Mouse (Mus musculus) forebrain, embryonic 10.5 days (tissue): Measurements from ENCODE around the gene Cks1b. TPM values are rescaled to one million over a fixed set of nuclear protein-coding genes. Genes with fewer than 3 reads are reported as not detected.
A peak's percentile ranks its signal among the peaks of the same experiment; 100 is the strongest.

ENCODE experiments used
- DNase-seq: peaks from one replicate; pipeline ENCODE4 v3.0.0-alpha.2; 2017; ENCODE audit warnings: low spot score; ENCODE audit errors: extremely low spot score
- H3K27ac ChIP-seq: fragments of 300-500 bp; sonication (generic); 2 replicates; pipeline ENCODE4 v1.5.1; 2016; ENCODE audit warnings: mild to moderate bottlenecking
- H3K27me3 ChIP-seq: fragments of 300-500 bp; sonication (generic); 2 replicates; pipeline ENCODE4 v1.6.1; 2016; ENCODE audit warnings: mild to moderate bottlenecking; ENCODE audit not compliant: poor library complexity, severe bottlenecking
- H3K36me3 ChIP-seq: fragments of 300-500 bp; sonication (generic); replicated peaks from 2 replicates; pipeline ENCODE4 v1.6.1; 2016; ENCODE audit warnings: mild to moderate bottlenecking, moderate library complexity
- H3K4me1 ChIP-seq: fragments of 300-500 bp; sonication (generic); 2 replicates; pipeline ENCODE4 v1.6.1; 2016
- H3K4me3 ChIP-seq: fragments of 300-500 bp; sonication (generic); 2 replicates; pipeline ENCODE4 v1.5.1; 2016; ENCODE audit warnings: mild to moderate bottlenecking, moderate library complexity
- H3K9me3 ChIP-seq: fragments of 300-500 bp; sonication (generic); 2 replicates; pipeline ENCODE4 v1.6.1; 2016; ENCODE audit warnings: mild to moderate bottlenecking, moderate library complexity
- WGBS: fragments of 180-500 bp; shearing (Covaris S2); methylation state at CpG from one replicate; pipeline ENCODE4 v1.1.7; 2016; 5-methylcytosine and 5-hydroxymethylcytosine counted together
- polyA plus RNA-seq: library from polyadenylated mRNA; unstranded; fragments of >200 nt; fragmentation: Nextera tagmentation; extraction: Ambion mirVana; gene quantifications from 2 replicates; pipeline ENCODE4 v1.2.1, GENCODE M21; 2016

Cks1b gene
- polyA plus RNA-seq, 1 experiment from 2014 or later = 681 TPM

GRCm38 (mm10) chr3:89421810-89422473 lies 3.8 kb upstream of the Cks1b start:
- no peaks in the 10 kb centered on the region for H3K9me3 ChIP-seq
- peaks cover 40% of the 10 kb centered on the region for H3K36me3 ChIP-seq
- WGBS = 5% methylated on average over 22 of the region's 22 CpGs
- peak overlapping the region; percentile 52 for H3K4me3 ChIP-seq
- peaks cover 52% of the 10 kb centered on the region for H3K4me1 ChIP-seq
- H3K27ac ChIP-seq = peak overlapping the region; percentile 86
- H3K27me3 ChIP-seq = no peaks in the 10 kb centered on the region
- DNase-seq = no peak

GRCm38 (mm10) chr3:89421002-89421774 lies 3.0 kb upstream of the Cks1b start:
- Histone ChIP-seq H3K4me3 (peak overlapping the region; percentile 52), H3K36me3 (peaks cover 38% of the 10 kb centered on the region), H3K4me1 (peaks cover 59% of the 10 kb centered on the region), H3K9me3 (no peaks in the 10 kb centered on the region), H3K27ac (peak overlapping the region; percentile 86), H3K27me3 (no peaks in the 10 kb centered on the region)
- 2% methylated on average over 11 of the region's 11 CpGs for WGBS
- DNase-seq = peak; percentile 73

DNA sequence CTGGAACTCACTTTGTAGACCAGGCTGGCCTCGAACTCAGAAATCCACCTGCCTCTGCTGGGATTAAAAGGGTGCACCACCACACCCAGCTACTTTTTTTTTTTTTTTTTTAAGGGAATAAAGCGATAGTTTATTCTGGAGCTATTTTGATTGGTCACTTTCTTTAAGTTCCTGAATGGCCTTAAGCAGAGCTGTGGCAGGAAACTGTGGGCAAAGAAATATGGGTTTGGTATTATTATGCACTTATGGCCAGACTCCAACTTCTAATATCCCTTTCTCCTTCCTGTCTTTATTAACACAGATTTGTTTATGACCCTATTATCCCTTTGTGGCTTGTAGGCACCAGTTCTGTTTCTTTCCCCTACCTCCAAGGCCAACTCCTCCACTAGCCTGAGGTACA lies 2.2 kb upstream of the Cks1b start:
- H3K4me3 ChIP-seq = peak overlapping the region; percentile 52
- peak overlapping the region; percentile 86 for H3K27ac ChIP-seq
- H3K4me1 ChIP-seq = peaks cover 61% of the 10 kb centered on the region
- peaks cover 40% of the 10 kb centered on the region for H3K36me3 ChIP-seq
- WGBS = 61% methylated on average over 2 of the region's 2 CpGs
- DNase-seq = no peak
- H3K27me3 ChIP-seq = no peaks in the 10 kb centered on the region
- H3K9me3 ChIP-seq = no peaks in the 10 kb centered on the region

- no peak for DNase-seq
- H3K4me3 ChIP-seq = peak overlapping the region; percentile 71
- no peaks in the 10 kb centered on the region for H3K27me3 ChIP-seq
- peak overlapping the region; percentile 93 for H3K27ac ChIP-seq
- H3K4me1 ChIP-seq = peaks cover 61% of the 10 kb centered on the region
- H3K9me3 ChIP-seq = no peaks in the 10 kb centered on the region
- WGBS = 31% methylated on average over 3 of the region's 3 CpGs
- H3K36me3 ChIP-seq = peaks cover 41% of the 10 kb centered on the region
Measured at GRCm38 (mm10) chr3:89419981-89420380, 1.8 kb upstream of the Cks1b start.

DNA sequence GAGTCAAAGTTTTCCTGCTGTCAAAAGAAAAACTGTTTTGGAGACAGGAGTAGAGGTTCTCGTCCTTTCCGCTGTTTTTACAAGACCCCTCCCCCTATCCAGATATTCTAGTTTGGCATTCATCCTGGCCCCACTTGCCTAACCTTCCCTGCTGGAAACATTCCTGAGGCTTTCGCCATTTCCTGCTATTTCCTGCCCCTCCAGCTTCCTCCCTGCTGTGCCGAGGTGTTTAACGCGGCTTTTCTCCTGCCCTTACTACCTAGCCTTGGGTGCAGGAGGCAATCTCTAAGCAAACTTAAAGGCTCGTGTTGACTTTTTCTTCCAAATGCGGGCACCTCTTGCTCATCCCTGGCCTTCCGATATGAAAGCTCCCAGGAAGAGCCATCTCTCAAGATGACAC lies 1.4 kb upstream of the Cks1b start:
- peak; percentile 27 for DNase-seq
- H3K36me3 ChIP-seq = peaks cover 41% of the 10 kb centered on the region
- peak overlapping the region; percentile 93 for H3K27ac ChIP-seq
- H3K27me3 ChIP-seq = no peaks in the 10 kb centered on the region
- peak overlapping the region; percentile 71 for H3K4me3 ChIP-seq
- peaks cover 61% of the 10 kb centered on the region for H3K4me1 ChIP-seq
- 4% methylated on average over 9 of the region's 9 CpGs for WGBS
- H3K9me3 ChIP-seq = no peaks in the 10 kb centered on the region

DNA sequence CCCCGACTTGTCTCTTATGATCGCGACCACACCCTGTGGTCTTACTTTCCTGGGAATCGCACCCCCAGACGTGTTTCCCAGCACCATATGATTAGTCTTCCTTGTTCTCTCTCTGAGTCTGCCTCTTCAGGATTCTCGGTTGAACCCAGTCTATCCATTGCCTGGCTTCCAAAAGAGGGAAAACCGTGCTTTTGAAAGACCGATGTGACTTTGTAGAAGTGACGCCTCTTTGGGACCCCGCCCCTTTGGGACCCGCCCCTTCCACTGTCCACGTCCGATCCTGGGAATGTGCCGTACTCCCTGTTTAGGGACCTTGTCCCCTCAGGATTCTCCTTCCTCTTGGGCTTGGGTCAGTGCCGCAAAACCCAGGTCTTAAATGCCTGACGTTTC lies 673 bp upstream of the Cks1b start:
- H3K27me3 ChIP-seq = no peaks in the 10 kb centered on the region
- WGBS = under 1% methylated on average over 16 of the region's 16 CpGs
- H3K4me3 ChIP-seq = peak overlapping the region; percentile 71
- DNase-seq = peak; percentile 85
- H3K36me3 ChIP-seq = peaks cover 41% of the 10 kb centered on the region
- no peaks in the 10 kb centered on the region for H3K9me3 ChIP-seq
- peaks cover 61% of the 10 kb centered on the region for H3K4me1 ChIP-seq
- peak overlapping the region; percentile 93 for H3K27ac ChIP-seq

DNA sequence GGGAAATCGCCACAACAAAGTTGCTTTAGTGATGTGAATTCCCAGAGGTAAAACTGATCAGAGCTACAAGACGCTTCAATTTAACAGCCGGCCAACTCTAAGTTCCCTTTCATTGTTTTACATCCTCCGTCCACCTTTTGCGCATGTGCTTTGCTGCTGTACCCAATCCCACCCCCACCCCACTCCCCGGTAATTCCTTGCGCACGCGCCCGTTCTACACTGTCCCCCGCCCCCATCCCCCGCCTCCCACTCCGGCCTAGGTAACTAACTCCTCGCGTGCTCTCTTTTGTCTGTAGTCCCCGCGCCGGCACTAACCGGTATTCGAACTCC lies 378 bp downstream of the Cks1b start:
- H3K4me3 ChIP-seq = peak overlapping the region; percentile 71
- H3K4me1 ChIP-seq = peaks cover 52% of the 10 kb centered on the region
- under 1% methylated on average over 20 of the region's 20 CpGs for WGBS
- no peak for DNase-seq
- H3K27me3 ChIP-seq = no peaks in the 10 kb centered on the region
- H3K9me3 ChIP-seq = no peaks in the 10 kb centered on the region
- H3K27ac ChIP-seq = peak overlapping the region; percentile 93
- peaks cover 40% of the 10 kb centered on the region for H3K36me3 ChIP-seq

- H3K36me3 ChIP-seq = peaks cover 41% of the 10 kb centered on the region
- DNase-seq = no peak
- H3K4me1 ChIP-seq = peaks cover 48% of the 10 kb centered on the region
- 37% methylated on average over 2 of the region's 2 CpGs for WGBS
- no peaks in the 10 kb centered on the region for H3K9me3 ChIP-seq
- H3K27ac ChIP-seq = peak overlapping the region; percentile 93
- H3K27me3 ChIP-seq = no peaks in the 10 kb centered on the region
- H3K4me3 ChIP-seq = peak overlapping the region; percentile 71
Measured at GRCm38 (mm10) chr3:89417131-89417530, 1.1 kb downstream of the Cks1b start.

- WGBS = 95% methylated on average over 8 of the region's 8 CpGs
- no peaks in the 10 kb centered on the region for H3K9me3 ChIP-seq
- H3K4me1 ChIP-seq = peaks cover 43% of the 10 kb centered on the region
- H3K27ac ChIP-seq = no peak overlapping the region
- peaks cover 41% of the 10 kb centered on the region for H3K36me3 ChIP-seq
- DNase-seq = no peak
- peak overlapping the region; percentile 71 for H3K4me3 ChIP-seq
- H3K27me3 ChIP-seq = no peaks in the 10 kb centered on the region
Measured at GRCm38 (mm10) chr3:89416158-89416557, 2.0 kb downstream of the Cks1b start.

GRCm38 (mm10) chr3:89411490-89412393 lies 6.4 kb downstream of the Cks1b start, which contains the start of gene Flad1:
TSS of gene Flad1 (minus strand) at chr3:89411870.
- DNase-seq = peak; percentile 95
- Histone ChIP-seq H3K27ac (peak within 1 kb of the TSS; percentile 82), H3K4me3 (peak within 1 kb of the TSS; percentile 67), H3K27me3 (no peaks in the 10 kb centered on the region), H3K36me3 (peaks cover 62% of the 10 kb centered on the region), H3K4me1 (peaks cover 21% of the 10 kb centered on the region), H3K9me3 (no peaks in the 10 kb centered on the region)
- 8% methylated on average over 28 of the region's 28 CpGs for WGBS

- Histone ChIP-seq H3K27ac (peak overlapping the region; percentile 82), H3K4me3 (peak overlapping the region; percentile 67), H3K27me3 (no peaks in the 10 kb centered on the region), H3K36me3 (peaks cover 55% of the 10 kb centered on the region), H3K9me3 (no peaks in the 10 kb centered on the region), H3K4me1 (peaks cover 14% of the 10 kb centered on the region)
- 84% methylated on average over 10 of the region's 10 CpGs for WGBS
- no peak for DNase-seq
Measured at GRCm38 (mm10) chr3:89410864-89411263, 7.3 kb downstream of the Cks1b start.

GRCm38 (mm10) chr3:89409701-89410100 lies 8.5 kb downstream of the Cks1b start:
- Histone ChIP-seq H3K27ac (no peak overlapping the region), H3K4me3 (no peak overlapping the region), H3K27me3 (no peaks in the 10 kb centered on the region), H3K36me3 (peaks cover 52% of the 10 kb centered on the region), H3K4me1 (peaks cover 14% of the 10 kb centered on the region), H3K9me3 (no peaks in the 10 kb centered on the region)
- WGBS = 95% methylated on average over 3 of the region's 3 CpGs
- no peak for DNase-seq
